Mouse (Mus musculus) kidney, embryonic 16.5 days (tissue): Measurements from ENCODE around the gene Nckap1l. TPM values are rescaled to one million over a fixed set of nuclear protein-coding genes. Genes with fewer than 3 reads are reported as not detected.

Experiments used
- ATAC-seq: fragments of 200-750 bp; cut with Nextera tagmentation; 2 replicates; pipeline ENCODE4 v1.8.0; 2017; ENCODE audit warnings: moderate TSS enrichment; ENCODE audit not compliant: low FRiP score, low TSS enrichment
- H3K27ac ChIP-seq: fragments of 300-500 bp; sonication (generic); 2 replicates; pipeline ENCODE4 v1.5.1; 2014; ENCODE audit warnings: low read length
- H3K27me3 ChIP-seq: fragments of 300-500 bp; sonication (generic); 2 replicates; pipeline ENCODE4 v1.6.1; 2014; ENCODE audit warnings: low read length, control low read depth, mixed read lengths; ENCODE audit not compliant: insufficient read depth
- H3K36me3 ChIP-seq: fragments of 300-500 bp; sonication (generic); 2 replicates; pipeline ENCODE4 v1.6.1; 2014; ENCODE audit warnings: low read length, control low read depth, mixed read lengths; ENCODE audit not compliant: insufficient read depth
- H3K4me1 ChIP-seq: fragments of 300-500 bp; sonication (generic); 2 replicates; pipeline ENCODE4 v1.6.1; 2014; ENCODE audit warnings: low read length, control low read depth, mixed read lengths; ENCODE audit not compliant: insufficient read depth
- H3K4me2 ChIP-seq: fragments of 300-500 bp; sonication (generic); replicated peaks from 2 replicates; pipeline ENCODE4 v1.6.1; 2014; ENCODE audit warnings: low read depth, low read length
- H3K4me3 ChIP-seq: fragments of 300-500 bp; sonication (generic); 2 replicates; pipeline ENCODE4 v1.5.1; 2014; ENCODE audit warnings: mild to moderate bottlenecking, low read length
- H3K9ac ChIP-seq: fragments of 300-500 bp; sonication (generic); replicated peaks from 2 replicates; pipeline ENCODE4 v1.6.1; 2014; ENCODE audit warnings: low read length
- H3K9me3 ChIP-seq: fragments of 300-500 bp; sonication (generic); 2 replicates; pipeline ENCODE4 v1.6.1; 2016; ENCODE audit warnings: low read length, control low read depth
- WGBS: fragments of 180-500 bp; shearing (Covaris S2); extraction: QIAGEN DNeasy Blood & Tissue Kit; methylation state at CpG from one replicate; pipeline ENCODE4 v1.1.7; 2014; 5-methylcytosine and 5-hydroxymethylcytosine counted together
- polyA plus RNA-seq: library from polyadenylated mRNA; unstranded; fragments of >200 nt; fragmentation: Nextera tagmentation; extraction: Ambion mirVana; gene quantifications from 2 replicates; pipeline ENCODE4 v1.2.1, GENCODE M21; 2015

The Nckap1l gene
- polyA plus RNA-seq, 1 experiment from 2014 or later: 2.0 TPM

GRCm38 (mm10) chr15:103536456-103536855 is 82.9 kb downstream of the Nckap1l start:
- Histone ChIP-seq H3K9me3 (no peaks in the 10 kb centered on the region), H3K9ac (no peak overlapping the region), H3K27me3 (peaks cover 26% of the 10 kb centered on the region), H3K36me3 (no peaks in the 10 kb centered on the region), H3K4me2 (peak overlapping the region; percentile 72), H3K4me3 (peak overlapping the region; percentile 70), H3K4me1 (peaks cover 27% of the 10 kb centered on the region), H3K27ac (no peak overlapping the region)
- 49% methylated on average over 2 of the region's 2 CpGs for WGBS
- ATAC-seq: no peak

GRCm38 (mm10) chr15:103537011-103537821 is 83.6 kb downstream of the Nckap1l start:
- Histone ChIP-seq H3K4me1 (peaks cover 27% of the 10 kb centered on the region), H3K4me3 (peak overlapping the region; percentile 70), H3K9me3 (no peaks in the 10 kb centered on the region), H3K27me3 (peaks cover 26% of the 10 kb centered on the region), H3K36me3 (no peaks in the 10 kb centered on the region), H3K4me2 (peak overlapping the region; percentile 72), H3K27ac (no peak overlapping the region), H3K9ac (peak overlapping the region; percentile 72)
- WGBS: under 1% methylated on average over 37 of the region's 37 CpGs
- ATAC-seq: peak; percentile 50

DNA sequence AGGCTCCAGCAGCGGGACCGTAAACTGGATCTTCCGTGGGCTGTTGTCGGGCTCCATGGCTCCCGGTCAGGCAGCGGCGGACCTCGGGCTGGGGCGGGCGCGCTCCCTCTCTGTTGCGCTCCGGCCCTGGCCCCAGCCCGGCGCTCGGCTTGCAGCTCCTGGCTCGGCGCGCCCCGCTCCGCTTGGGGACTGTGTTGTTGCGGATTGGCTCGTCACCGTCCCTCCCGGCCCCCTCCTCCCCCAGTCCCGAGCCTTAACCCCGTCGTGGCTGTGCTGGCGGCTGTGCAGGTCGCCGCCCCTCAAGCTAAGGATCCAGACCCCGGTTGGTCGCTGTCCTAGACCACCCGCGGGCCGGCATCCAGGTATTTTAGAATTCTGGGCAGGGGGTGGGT is 84.2 kb downstream of the Nckap1l start, which contains the start of gene Ppp1r1a:
Ppp1r1a (minus strand) TSS at position 182 of the 392 bp plus-strand sequence.
- Histone ChIP-seq H3K9ac (peak within 1 kb of the TSS; percentile 72), H3K4me3 (peak within 1 kb of the TSS; percentile 70), H3K36me3 (no peaks in the 10 kb centered on the region), H3K27ac (no peak within 1 kb of the TSS), H3K27me3 (peaks cover 26% of the 10 kb centered on the region), H3K4me1 (peaks cover 27% of the 10 kb centered on the region), H3K4me2 (peak within 1 kb of the TSS; percentile 72), H3K9me3 (no peaks in the 10 kb centered on the region)
- under 1% methylated on average over 34 of the region's 36 CpGs for WGBS
- ATAC-seq: peak; percentile 80

- Histone ChIP-seq H3K9ac (no peak overlapping the region), H3K36me3 (no peaks in the 10 kb centered on the region), H3K4me2 (no peak overlapping the region), H3K27me3 (peaks cover 26% of the 10 kb centered on the region), H3K4me1 (peaks cover 27% of the 10 kb centered on the region), H3K9me3 (no peaks in the 10 kb centered on the region), H3K4me3 (no peak overlapping the region), H3K27ac (no peak overlapping the region; the same call in 1 of the 2 replicates)
- 28% methylated on average over 2 of the region's 2 CpGs for WGBS
- ATAC-seq: no peak
Measured at GRCm38 (mm10) chr15:103539259-103539658, 85.7 kb downstream of the Nckap1l start.

GRCm38 (mm10) chr15:103540646-103541045 is 87.1 kb downstream of the Nckap1l start:
- ATAC-seq: no peak

GRCm38 (mm10) chr15:103542526-103542925 is 88.9 kb downstream of the Nckap1l start:
- ATAC-seq: no peak
- Histone ChIP-seq H3K36me3 (no peaks in the 10 kb centered on the region), H3K4me2 (no peak overlapping the region), H3K9me3 (no peaks in the 10 kb centered on the region), H3K27me3 (peaks cover 12% of the 10 kb centered on the region), H3K9ac (no peak overlapping the region), H3K4me3 (no peak overlapping the region), H3K4me1 (peaks cover 19% of the 10 kb centered on the region), H3K27ac (no peak overlapping the region)

More at GRCm38 (mm10) chr15:103540646-103541045, 87.1 kb downstream of the Nckap1l start:
- H3K27ac ChIP-seq: no peak overlapping the region
- peaks cover 23% of the 10 kb centered on the region for H3K27me3 ChIP-seq
- no peak overlapping the region for H3K4me2 ChIP-seq
- WGBS: 31% methylated on average over 1 of the region's 1 CpGs
- H3K9me3 ChIP-seq: no peaks in the 10 kb centered on the region
- H3K4me3 ChIP-seq: no peak overlapping the region
- H3K9ac ChIP-seq: no peak overlapping the region
- H3K36me3 ChIP-seq: no peaks in the 10 kb centered on the region
- peaks cover 27% of the 10 kb centered on the region for H3K4me1 ChIP-seq

DNA sequence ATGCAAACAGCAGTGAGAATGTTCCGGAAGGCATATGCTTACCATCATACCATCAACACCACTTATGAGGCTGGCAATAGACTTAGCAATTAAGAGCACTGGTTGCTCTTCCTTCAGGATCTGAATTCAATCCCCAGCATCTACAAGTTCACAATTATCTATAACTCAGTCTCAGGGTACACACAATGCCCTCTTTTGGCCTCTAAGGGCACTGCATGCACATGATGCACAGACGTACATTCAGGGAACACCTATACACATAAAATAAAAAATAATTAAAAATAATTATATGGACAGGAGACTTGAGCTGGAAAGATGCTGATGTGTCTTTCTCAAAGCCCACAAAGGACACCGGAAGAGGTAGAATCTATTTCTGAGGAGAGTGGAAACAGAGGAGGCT is 94.4 kb downstream of the Nckap1l start:
- H3K27ac ChIP-seq: no peak overlapping the region
- H3K4me1 ChIP-seq: no peaks in the 10 kb centered on the region
- WGBS: 87% methylated on average over 3 of the region's 3 CpGs
- H3K9ac ChIP-seq: no peak overlapping the region
- H3K4me3 ChIP-seq: no peak overlapping the region
- no peaks in the 10 kb centered on the region for H3K27me3 ChIP-seq
- no peaks in the 10 kb centered on the region for H3K9me3 ChIP-seq
- no peaks in the 10 kb centered on the region for H3K36me3 ChIP-seq
- no peak overlapping the region for H3K4me2 ChIP-seq
- ATAC-seq: no peak

Other genes with a start within 250 kb of the Nckap1l start
- 109 and 120 TPM in 2 replicates for gene Cbx5, start 214.0 kb upstream of the Nckap1l start, polyA plus RNA-seq
- 831 and 924 TPM in 2 replicates for gene Hnrnpa1, start 213.4 kb upstream of the Nckap1l start, polyA plus RNA-seq
- gene Nfe2, start 195.4 kb upstream of the Nckap1l start, polyA plus RNA-seq: 3.8 and 4.2 TPM in 2 replicates
- 324 and 333 TPM in 2 replicates for gene Copz1, start 181.1 kb upstream of the Nckap1l start, polyA plus RNA-seq
- gene Gpr84, start 143.2 kb upstream of the Nckap1l start, polyA plus RNA-seq: 0.30 and 0.67 TPM in 2 replicates
- gene Zfp385a, start 113.7 kb upstream of the Nckap1l start, polyA plus RNA-seq: 12.4 and 14.4 TPM in 2 replicates
- 40.7 and 44.3 TPM in 2 replicates for gene Itga5, start 87.0 kb upstream of the Nckap1l start, polyA plus RNA-seq
- gene Gtsf1, start 23.3 kb upstream of the Nckap1l start, polyA plus RNA-seq: 0.27 TPM in 1 of 2 replicates, not detected in the other
- not detected in 2 replicates for gene Gtsf2, start 5.3 kb upstream of the Nckap1l start, polyA plus RNA-seq
- gene Pde1b, start 49.2 kb downstream of the Nckap1l start, polyA plus RNA-seq: 4.7 and 4.8 TPM in 2 replicates
- gene Ppp1r1a, start 84.2 kb downstream of the Nckap1l start, polyA plus RNA-seq: 22.8 and 23.5 TPM in 2 replicates
- not detected in 2 replicates for gene Glycam1, start 111.3 kb downstream of the Nckap1l start, polyA plus RNA-seq